ENCODE assay signal across 11 mouse cellular contexts in the genomic region with DNA sequence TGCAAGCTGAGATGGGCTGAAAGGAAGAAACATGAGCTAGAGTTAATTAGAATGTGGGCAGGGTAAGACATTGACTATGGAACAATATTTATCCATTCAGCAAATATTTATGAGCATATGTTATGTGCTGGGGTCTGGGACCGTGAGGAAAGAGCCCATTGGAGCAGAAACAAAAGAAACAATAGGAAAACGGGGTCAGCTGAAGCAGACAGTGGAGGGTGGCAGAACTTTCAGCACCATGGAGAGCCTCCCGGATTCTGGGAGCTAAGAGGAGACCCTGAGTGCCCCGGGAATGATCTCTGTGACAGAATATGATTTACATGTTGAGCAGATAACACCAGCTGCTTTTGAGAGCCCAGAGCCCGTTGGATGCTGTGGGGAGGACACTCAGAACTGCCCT. TPM values are rescaled to one million over a fixed set of nuclear protein-coding genes. Genes with fewer than 3 reads are reported as not detected.
A peak's percentile ranks its signal among the peaks of the same experiment; 100 is the strongest.
DNase-seq lines count a peak whose midpoint lies in the region; ATAC-seq lines count a peak whose summit lies in the region.
"Had no signal": no experiment of that assay in that cellular context is flagged by ENCODE, and none has a peak within 500 bp of the region (broad histone marks: within the 10 kb centered on the region; RNA-seq: fewer than 3 reads in every experiment).

No protein-coding gene starts in this region.

- no peak for ATAC-seq in hindbrain, embryonic 14.5 days (ENCODE audit: low FRiP score)
- ATAC-seq in frontal cortex, adult (ENCODE audit: low TSS enrichment): no peak

- H3K27ac ChIP-seq in hindbrain, embryonic 14.5 days: peak overlapping the region; percentile 51; the same call in 1 of the 2 replicates
- H3K27ac ChIP-seq: gastrocnemius, adult 2 months; lung, embryonic 15.5 days had no signal

- 7% methylated on average over 5 of the region's 5 CpGs for WGBS in hindbrain, embryonic 14.5 days

- intact Hi-C loops in heart, postnatal 10 days (cut with DNase I): no loop called here
- intact Hi-C loops in heart, postnatal 36 days (cut with DNase I): no loop called here

- no peak overlapping the region for H3K4me2 ChIP-seq in hindbrain, embryonic 14.5 days (replicated peaks)
- H3K4me2 ChIP-seq: lung, embryonic 15.5 days had no signal

- H3K9me3 ChIP-seq in hindbrain, embryonic 14.5 days (ENCODE audit: control insufficient read depth, low read length): no peaks in the 10 kb centered on the region
- H3K9me3 ChIP-seq: lung, embryonic 15.5 days had no signal

- peaks cover 4% of the 10 kb centered on the region; the same call in 1 of the 2 replicates for H3K36me3 ChIP-seq in hindbrain, embryonic 14.5 days (replicated peaks; ENCODE audit: control insufficient read depth, insufficient read depth)
- H3K36me3 ChIP-seq: lung, embryonic 15.5 days had no signal

- H3K9ac ChIP-seq in hindbrain, embryonic 14.5 days: no peak overlapping the region
- H3K9ac ChIP-seq: lung, embryonic 15.5 days had no signal

- H3K27me3 ChIP-seq in hindbrain, embryonic 14.5 days (ENCODE audit: control insufficient read depth, insufficient read depth, low read length): no peaks in the 10 kb centered on the region
- H3K27me3 ChIP-seq: lung, embryonic 15.5 days had no signal

- peaks cover 6% of the 10 kb centered on the region; the same call in 1 of the 2 replicates for H3K4me1 ChIP-seq in hindbrain, embryonic 14.5 days (replicated peaks; ENCODE audit: control insufficient read depth, insufficient read depth, low read length)
- H3K4me1 ChIP-seq: lung, embryonic 15.5 days had no signal

- peak; percentile 9 to 27 for DNase-seq in heart, postnatal 10 days
- no peak for DNase-seq in heart, postnatal 36 days
- peak; percentile 9 for DNase-seq in thymus, postnatal 4 days
- DNase-seq in thymus, postnatal 0 days (ENCODE audit: low spot score): no peak
- no peak for DNase-seq in hindbrain, embryonic 14.5 days (ENCODE audit: low spot score)
- DNase-seq in left cerebral cortex, adult 11 months (ENCODE audit: low spot score): no peak
- DNase-seq in right cerebral cortex, postnatal 25 days: no peak
- DNase-seq: cerebellum, postnatal 36 days; gastrocnemius, adult 2 months had no signal

- no peak overlapping the region for H3K4me3 ChIP-seq in hindbrain, embryonic 14.5 days (replicated peaks; ENCODE audit: low read length)
- H3K4me3 ChIP-seq: gastrocnemius, adult 2 months; lung, embryonic 15.5 days had no signal

RNA-seq across cellular contexts. Expression of a gene that starts 37.7 kb away (rescaled TPM):
- total RNA-seq in heart, postnatal 10 days (2021): 1 to 10 TPM; 3.1 to 4.3 TPM
- total RNA-seq in heart, postnatal 36 days (2021): 1 to 10 TPM; 6.7 to 7.8 TPM
- polyA plus RNA-seq in thymus, postnatal 0 days (2015; fragmentation: Nextera tagmentation; extraction: Ambion mirVana): 0.12 TPM in 1 of 2 replicates, not detected in the other
- polyA plus RNA-seq in hindbrain, embryonic 14.5 days (2014; fragmentation: Nextera tagmentation; extraction: Ambion mirVana): 18.0 and 19.2 TPM in 2 replicates

Comparison
In these comparisons a context has a peak if more than half of its experiments do, and no peak if none do; other contexts are left out.
1. DNase-seq: peak in heart, postnatal 10 days (2 of 2) and thymus, postnatal 4 days (single experiment); none in heart, postnatal 36 days (0 of 2), thymus, postnatal 0 days (single experiment), hindbrain, embryonic 14.5 days (single experiment), left cerebral cortex, adult 11 months (single experiment) and right cerebral cortex, postnatal 25 days (single experiment).